Mouse (Mus musculus): ENCODE data around the gene Emb.

Emb gene

GRCm38 (mm10) chr13:117220501-117221321, 12.4 kb downstream of the Emb start, which contains the start of gene Gm17509:
TSS of gene Gm17509 (minus strand) at chr13:117221075.
- peak; percentile 85 for DNase-seq (ENCODE audit: low read depth, low spot score)

GRCm38 (mm10) chr13:117223125-117223524, 14.8 kb downstream of the Emb start:
- DNase-seq (ENCODE audit: low read depth, low spot score), result peak; percentile 20

- DNase-seq (ENCODE audit: low read depth, low spot score), result no peak
These were observed 16.6 kb downstream of the Emb start for GRCm38 (mm10) chr13:117224901-117225300.

- DNase-seq (ENCODE audit: low read depth, low spot score), result peak; percentile 16
These were observed 17.2 kb downstream of the Emb start for GRCm38 (mm10) chr13:117225561-117225960.

GRCm38 (mm10) chr13:117230371-117231110, 22.2 kb downstream of the Emb start:
- no peak for DNase-seq (ENCODE audit: low read depth, low spot score)

GRCm38 (mm10) chr13:117233808-117234207, 25.5 kb downstream of the Emb start:
- DNase-seq (ENCODE audit: low read depth, low spot score), result no peak

GRCm38 (mm10) chr13:117234486-117234885, 26.1 kb downstream of the Emb start:
- DNase-seq (ENCODE audit: low read depth, low spot score), result no peak

GRCm38 (mm10) chr13:117235530-117236212, 27.3 kb downstream of the Emb start:
- no peak for DNase-seq (ENCODE audit: low read depth, low spot score)

- no peak for DNase-seq (ENCODE audit: low read depth, low spot score)
These were observed 28.8 kb downstream of the Emb start for GRCm38 (mm10) chr13:117237111-117237510.

GRCm38 (mm10) chr13:117242063-117242462, 33.7 kb downstream of the Emb start:
- peak; percentile 61 for DNase-seq (ENCODE audit: low read depth, low spot score)

- peak; percentile 42 for DNase-seq (ENCODE audit: low read depth, low spot score)
These were observed 34.3 kb downstream of the Emb start for GRCm38 (mm10) chr13:117242621-117243020.

- peak; percentile 57 for DNase-seq (ENCODE audit: low read depth, low spot score)
These were observed 52.4 kb downstream of the Emb start for GRCm38 (mm10) chr13:117260704-117261103.

GRCm38 (mm10) chr13:117266156-117266555, 57.8 kb downstream of the Emb start:
- no peak for DNase-seq (ENCODE audit: low read depth, low spot score)

- DNase-seq (ENCODE audit: low read depth, low spot score), result no peak
These were observed 59.6 kb downstream of the Emb start for GRCm38 (mm10) chr13:117267963-117268362.

GRCm38 (mm10) chr13:117284036-117284435, 75.7 kb downstream of the Emb start:
- DNase-seq (ENCODE audit: low read depth, low spot score), result peak; percentile 79

GRCm38 (mm10) chr13:117286939-117287338, 78.6 kb downstream of the Emb start:
- DNase-seq (ENCODE audit: low read depth, low spot score), result peak; percentile 64

- peak; percentile 58 for DNase-seq (ENCODE audit: low read depth, low spot score)
These were observed 79.1 kb downstream of the Emb start for GRCm38 (mm10) chr13:117287400-117287799.

GRCm38 (mm10) chr13:117289494-117290270, 81.3 kb downstream of the Emb start:
- peak; percentile 85 for DNase-seq (ENCODE audit: low read depth, low spot score)

- peak; percentile 85 for DNase-seq (ENCODE audit: low read depth, low spot score)
These were observed 103.3 kb downstream of the Emb start for GRCm38 (mm10) chr13:117311446-117312225.

Data from CD4-positive, CD25-positive, alpha-beta regulatory T cell, adult 2 months (primary cell).